In genomic region chr1:113383717-113384116, GRCm38 (mm10) we compare ENCODE assay signal across 29 mouse cellular contexts.
"Had no signal": no experiment of that assay in that cellular context is flagged by ENCODE, and none has a peak within 500 bp of the region (broad histone marks: within the 10 kb centered on the region; RNA-seq: fewer than 3 reads in every experiment).

No protein-coding gene starts in this region.

- ATAC-seq: hindbrain, embryonic 16.5 days; inflammation-experienced regulatory T-cells, adult 6 months; intestine, embryonic 15.5 days; intestine, postnatal 0 days; liver, embryonic 12.5 days had no signal

- H3K9me3 ChIP-seq: heart, embryonic 13.5 days; heart, embryonic 15.5 days; hindbrain, embryonic 10.5 days; hindbrain, embryonic 12.5 days; intestine, embryonic 15.5 days; limb, embryonic 13.5 days; limb, embryonic 15.5 days; liver, embryonic 12.5 days had no signal

- H3K4me2 ChIP-seq: heart, embryonic 11.5 days; heart, embryonic 13.5 days; heart, embryonic 15.5 days; hindbrain, embryonic 12.5 days; hindbrain, embryonic 14.5 days; intestine, embryonic 15.5 days; limb, embryonic 13.5 days; limb, embryonic 15.5 days; liver, embryonic 12.5 days had no signal

- H3K4me3 ChIP-seq: heart, adult 2 months; heart, embryonic 13.5 days; heart, embryonic 15.5 days; hindbrain, embryonic 10.5 days; hindbrain, embryonic 12.5 days; intestine, embryonic 15.5 days; limb, embryonic 13.5 days; limb, embryonic 15.5 days; liver, embryonic 12.5 days had no signal

- H3K4me1 ChIP-seq: heart, embryonic 13.5 days; heart, embryonic 15.5 days; hindbrain, embryonic 10.5 days; hindbrain, embryonic 12.5 days; intestine, embryonic 15.5 days; limb, embryonic 13.5 days; limb, embryonic 15.5 days; liver, embryonic 12.5 days had no signal

- H3K27ac ChIP-seq: heart, adult 2 months; heart, embryonic 13.5 days; heart, embryonic 15.5 days; hindbrain, embryonic 10.5 days; hindbrain, embryonic 12.5 days; hindbrain, embryonic 14.5 days; intestine, embryonic 15.5 days; limb, embryonic 13.5 days; limb, embryonic 15.5 days; liver, embryonic 12.5 days; liver, embryonic 14.5 days had no signal

- H3K27me3 ChIP-seq: heart, embryonic 13.5 days; heart, embryonic 15.5 days; hindbrain, embryonic 12.5 days; intestine, embryonic 15.5 days; limb, embryonic 13.5 days; limb, embryonic 15.5 days; liver, embryonic 12.5 days had no signal

- DNase-seq: gastrocnemius, postnatal 14 days; gastrocnemius, postnatal 36 days; heart, adult 11 months; heart, adult 2 months; heart, postnatal 14 days; heart, postnatal 4 days; kidney, adult 18-20 months; kidney, adult 8-10 months; kidney, postnatal 10 days; kidney, postnatal 25 days; kidney, postnatal 4 days; layer of hippocampus, adult 9-11 months; layer of hippocampus, postnatal 36 days; left cerebral cortex, postnatal 4 days; lung, adult 18-20 months had no signal

- H3K9ac ChIP-seq: heart, embryonic 13.5 days; heart, embryonic 15.5 days; hindbrain, embryonic 12.5 days; hindbrain, embryonic 14.5 days; intestine, embryonic 15.5 days; limb, embryonic 13.5 days; limb, embryonic 15.5 days; liver, embryonic 12.5 days; liver, embryonic 14.5 days had no signal

- H3K36me3 ChIP-seq: heart, embryonic 13.5 days; heart, embryonic 15.5 days; hindbrain, embryonic 10.5 days; hindbrain, embryonic 12.5 days; intestine, embryonic 15.5 days; limb, embryonic 13.5 days; limb, embryonic 15.5 days; liver, embryonic 12.5 days had no signal
